Mouse (Mus musculus): ENCODE measurements at regions not wholly inside any gene's neighbourhood (a gene's known extent, or its start where the extent isn't known, plus 50 kb on each side); places are given as distances from the start of the nearest gene placed in this dataset.

GRCm38 (mm10) chr2:28341304-28341703 lies 105.3 kb upstream of the Ppp1r26 start:
- H3K36me3 ChIP-seq (ENCODE audit: insufficient read depth, low read length) = no peaks in the 10 kb centered on the region
- H3K4me3 ChIP-seq (ENCODE audit: low read length) = no peak overlapping the region
- H3K27ac ChIP-seq (ENCODE audit: low read length) = peak overlapping the region; percentile 14; the same call in 1 of the 2 replicates
- H3K9me3 ChIP-seq (ENCODE audit: low read length) = no peaks in the 10 kb centered on the region
- H3K27me3 ChIP-seq (ENCODE audit: insufficient read depth, low read length) = no peaks in the 10 kb centered on the region
- H3K9ac ChIP-seq (replicated peaks; ENCODE audit: low read length) = no peak overlapping the region
- no peak overlapping the region for H3K4me2 ChIP-seq (replicated peaks; ENCODE audit: low read depth, low read length)
- WGBS = 73% methylated on average over 2 of the region's 2 CpGs
- no peak for ATAC-seq (ENCODE audit: low FRiP score, low TSS enrichment)
- no peaks in the 10 kb centered on the region for H3K4me1 ChIP-seq (ENCODE audit: insufficient read depth, low read length)

- Histone ChIP-seq H3K9me3 (ENCODE audit: low read length) (no peaks in the 10 kb centered on the region), H3K36me3 (ENCODE audit: insufficient read depth, low read length) (no peaks in the 10 kb centered on the region), H3K4me1 (ENCODE audit: insufficient read depth, low read length) (no peaks in the 10 kb centered on the region), H3K27ac (ENCODE audit: low read length) (no peak overlapping the region), H3K4me2 (replicated peaks; ENCODE audit: low read depth, low read length) (no peak overlapping the region), H3K4me3 (ENCODE audit: low read length) (no peak overlapping the region), H3K27me3 (ENCODE audit: insufficient read depth, low read length) (no peaks in the 10 kb centered on the region), H3K9ac (replicated peaks; ENCODE audit: low read length) (no peak overlapping the region)
- ATAC-seq (ENCODE audit: low FRiP score, low TSS enrichment) = no peak
- 84% methylated on average over 4 of the region's 4 CpGs for WGBS
These were observed 98.1 kb upstream of the Ppp1r26 start for GRCm38 (mm10) chr2:28348453-28348852.

GRCm38 (mm10) chr2:28349911-28350310 lies 96.7 kb upstream of the Ppp1r26 start:
- Histone ChIP-seq H3K9me3 (ENCODE audit: low read length) (no peaks in the 10 kb centered on the region), H3K36me3 (ENCODE audit: insufficient read depth, low read length) (no peaks in the 10 kb centered on the region), H3K4me2 (replicated peaks; ENCODE audit: low read depth, low read length) (no peak overlapping the region), H3K4me1 (ENCODE audit: insufficient read depth, low read length) (no peaks in the 10 kb centered on the region), H3K9ac (replicated peaks; ENCODE audit: low read length) (no peak overlapping the region), H3K27ac (ENCODE audit: low read length) (no peak overlapping the region), H3K4me3 (ENCODE audit: low read length) (no peak overlapping the region), H3K27me3 (ENCODE audit: insufficient read depth, low read length) (no peaks in the 10 kb centered on the region)
- WGBS = 81% methylated on average over 8 of the region's 8 CpGs
- ATAC-seq (ENCODE audit: low FRiP score, low TSS enrichment) = no peak

- Histone ChIP-seq H3K9ac (replicated peaks; ENCODE audit: low read length) (no peak overlapping the region), H3K9me3 (ENCODE audit: low read length) (no peaks in the 10 kb centered on the region), H3K36me3 (ENCODE audit: insufficient read depth, low read length) (no peaks in the 10 kb centered on the region), H3K27ac (ENCODE audit: low read length) (no peak overlapping the region), H3K27me3 (ENCODE audit: insufficient read depth, low read length) (no peaks in the 10 kb centered on the region), H3K4me1 (ENCODE audit: insufficient read depth, low read length) (no peaks in the 10 kb centered on the region), H3K4me3 (ENCODE audit: low read length) (no peak overlapping the region), H3K4me2 (replicated peaks; ENCODE audit: low read depth, low read length) (no peak overlapping the region)
- no peak for ATAC-seq (ENCODE audit: low FRiP score, low TSS enrichment)
- WGBS = 92% methylated on average over 10 of the region's 10 CpGs
These were observed 95.2 kb upstream of the Ppp1r26 start for GRCm38 (mm10) chr2:28351445-28351844.

- H3K27me3 ChIP-seq (ENCODE audit: insufficient read depth, low read length) = no peaks in the 10 kb centered on the region
- no peaks in the 10 kb centered on the region for H3K4me1 ChIP-seq (ENCODE audit: insufficient read depth, low read length)
- H3K9ac ChIP-seq (replicated peaks; ENCODE audit: low read length) = no peak overlapping the region
- no peaks in the 10 kb centered on the region for H3K36me3 ChIP-seq (ENCODE audit: insufficient read depth, low read length)
- H3K4me3 ChIP-seq (ENCODE audit: low read length) = no peak overlapping the region
- H3K4me2 ChIP-seq (replicated peaks; ENCODE audit: low read depth, low read length) = no peak overlapping the region
- H3K9me3 ChIP-seq (ENCODE audit: low read length) = no peaks in the 10 kb centered on the region
- H3K27ac ChIP-seq (ENCODE audit: low read length) = no peak overlapping the region
- 68% methylated on average over 1 of the region's 1 CpGs for WGBS
- ATAC-seq (ENCODE audit: low FRiP score, low TSS enrichment) = no peak
These were observed 93.7 kb upstream of the Ppp1r26 start for GRCm38 (mm10) chr2:28352903-28353302.

GRCm38 (mm10) chr2:28362199-28362598 lies 84.4 kb upstream of the Ppp1r26 start:
- H3K4me1 ChIP-seq (ENCODE audit: insufficient read depth, low read length) = 0 out of 2 replicates have a peak, but pooled peaks cover 5% of the 10 kb centered on the region
- no peak overlapping the region for H3K27ac ChIP-seq (ENCODE audit: low read length)
- H3K27me3 ChIP-seq (ENCODE audit: insufficient read depth, low read length) = no peaks in the 10 kb centered on the region
- H3K9ac ChIP-seq (replicated peaks; ENCODE audit: low read length) = no peak overlapping the region
- WGBS = 33% methylated on average over 6 of the region's 6 CpGs
- H3K4me2 ChIP-seq (replicated peaks; ENCODE audit: low read depth, low read length) = no peak overlapping the region
- no peak for ATAC-seq (ENCODE audit: low FRiP score, low TSS enrichment)
- H3K4me3 ChIP-seq (ENCODE audit: low read length) = no peak overlapping the region
- no peaks in the 10 kb centered on the region for H3K36me3 ChIP-seq (ENCODE audit: insufficient read depth, low read length)
- no peaks in the 10 kb centered on the region for H3K9me3 ChIP-seq (ENCODE audit: low read length)

- H3K36me3 ChIP-seq (ENCODE audit: insufficient read depth, low read length) = no peaks in the 10 kb centered on the region
- WGBS = 45% methylated on average over 3 of the region's 3 CpGs
- ATAC-seq (ENCODE audit: low FRiP score, low TSS enrichment) = no peak
- H3K9ac ChIP-seq (replicated peaks; ENCODE audit: low read length) = no peak overlapping the region
- H3K27me3 ChIP-seq (ENCODE audit: insufficient read depth, low read length) = no peaks in the 10 kb centered on the region
- no peak overlapping the region for H3K4me3 ChIP-seq (ENCODE audit: low read length)
- H3K4me1 ChIP-seq (ENCODE audit: insufficient read depth, low read length) = peaks cover 16% of the 10 kb centered on the region
- H3K9me3 ChIP-seq (ENCODE audit: low read length) = no peaks in the 10 kb centered on the region
- H3K27ac ChIP-seq (ENCODE audit: low read length) = no peak overlapping the region
- H3K4me2 ChIP-seq (replicated peaks; ENCODE audit: low read depth, low read length) = no peak overlapping the region
These were observed 82.0 kb upstream of the Ppp1r26 start for GRCm38 (mm10) chr2:28364623-28365022.

GRCm38 (mm10) chr2:28365756-28366155 lies 80.8 kb upstream of the Ppp1r26 start:
- Histone ChIP-seq H3K9ac (replicated peaks; ENCODE audit: low read length) (no peak overlapping the region), H3K27ac (ENCODE audit: low read length) (no peak overlapping the region), H3K4me1 (ENCODE audit: insufficient read depth, low read length) (peaks cover 27% of the 10 kb centered on the region), H3K27me3 (ENCODE audit: insufficient read depth, low read length) (no peaks in the 10 kb centered on the region), H3K9me3 (ENCODE audit: low read length) (no peaks in the 10 kb centered on the region), H3K36me3 (ENCODE audit: insufficient read depth, low read length) (no peaks in the 10 kb centered on the region), H3K4me3 (ENCODE audit: low read length) (no peak overlapping the region), H3K4me2 (replicated peaks; ENCODE audit: low read depth, low read length) (no peak overlapping the region)
- ATAC-seq (ENCODE audit: low FRiP score, low TSS enrichment) = no peak
- WGBS = 88% methylated on average over 5 of the region's 5 CpGs

- no peak overlapping the region for H3K4me3 ChIP-seq (ENCODE audit: low read length)
- H3K9me3 ChIP-seq (ENCODE audit: low read length) = no peaks in the 10 kb centered on the region
- H3K9ac ChIP-seq (replicated peaks; ENCODE audit: low read length) = no peak overlapping the region
- whole genome bisulfite sequencing = 5% methylated on average over 3 of the region's 3 CpGs
- no peak overlapping the region for H3K4me2 ChIP-seq (replicated peaks; ENCODE audit: low read depth, low read length)
- H3K27me3 ChIP-seq (ENCODE audit: insufficient read depth, low read length) = no peaks in the 10 kb centered on the region
- H3K27ac ChIP-seq (ENCODE audit: low read length) = no peak overlapping the region
- H3K4me1 ChIP-seq (ENCODE audit: insufficient read depth, low read length) = peaks cover 27% of the 10 kb centered on the region
- no peak for ATAC-seq (ENCODE audit: low FRiP score, low TSS enrichment)
- no peaks in the 10 kb centered on the region for H3K36me3 ChIP-seq (ENCODE audit: insufficient read depth, low read length)
These were observed 71.8 kb upstream of the Ppp1r26 start for GRCm38 (mm10) chr2:28374838-28375237.

- Histone ChIP-seq H3K27ac (ENCODE audit: low read length) (no peak overlapping the region), H3K27me3 (ENCODE audit: insufficient read depth, low read length) (no peaks in the 10 kb centered on the region), H3K36me3 (ENCODE audit: insufficient read depth, low read length) (no peaks in the 10 kb centered on the region), H3K4me2 (replicated peaks; ENCODE audit: low read depth, low read length) (no peak overlapping the region), H3K4me3 (ENCODE audit: low read length) (no peak overlapping the region), H3K9me3 (ENCODE audit: low read length) (no peaks in the 10 kb centered on the region), H3K9ac (replicated peaks; ENCODE audit: low read length) (no peak overlapping the region), H3K4me1 (ENCODE audit: insufficient read depth, low read length) (peaks cover 4% of the 10 kb centered on the region)
- 58% methylated on average over 9 of the region's 9 CpGs for WGBS
- no peak for ATAC-seq (ENCODE audit: low FRiP score, low TSS enrichment)
These were observed 68.4 kb upstream of the Ppp1r26 start for GRCm38 (mm10) chr2:28377948-28378822.
